Mouse (Mus musculus): ENCODE results near the gene Ppp5c.

DNA sequence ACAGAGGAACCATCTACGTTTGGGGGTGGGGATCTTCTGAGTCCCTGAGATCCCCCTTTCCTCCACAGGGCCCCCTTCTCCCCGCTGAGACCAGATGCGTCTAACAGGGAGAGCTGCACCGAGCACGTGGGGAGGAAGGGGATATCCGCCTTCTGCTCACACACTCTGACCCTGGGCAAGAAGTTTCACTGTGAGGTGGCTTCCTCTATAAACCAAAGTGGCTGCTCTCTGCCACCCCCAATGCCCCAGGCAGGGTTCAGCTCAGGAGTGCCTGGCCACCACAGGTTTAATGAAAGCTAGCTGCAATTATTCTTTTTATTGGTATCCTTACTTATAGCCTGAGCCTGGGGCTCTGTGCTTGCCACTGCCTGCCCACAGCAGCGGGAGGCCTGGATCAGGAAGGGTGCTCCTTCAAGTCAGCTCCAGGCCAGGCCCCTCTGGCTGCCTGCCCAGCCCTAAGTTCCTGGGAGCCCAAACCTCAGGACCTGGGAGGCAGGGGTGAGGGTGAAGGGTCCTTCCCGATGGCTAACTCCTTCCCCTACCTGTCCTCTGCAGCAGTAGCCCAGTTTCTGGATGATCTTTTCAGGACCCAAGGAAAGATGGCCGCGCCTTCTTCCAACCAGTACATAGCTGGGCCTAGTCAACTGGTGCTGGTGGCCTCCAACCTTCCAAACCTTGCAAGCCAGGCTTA lies 2.8 kb downstream of the Ppp5c start:
- TF ChIP-seq CTCF (IDR thresholded peaks at IDR 0.05 in 2 of 3, conservative IDR thresholded peaks at IDR 0.05 in 1 of 3; ENCODE audit: control insufficient read depth in 1 of 3, insufficient read depth in 1 of 3, low read depth in 2 of 3, low read length in 3 of 3, poor library complexity in 1 of 3, severe bottlenecking in 1 of 3) (no peak), ELF1 (IDR thresholded peaks at IDR 0.05; ENCODE audit: low read depth, low read length) (no peak), HCFC1 (IDR thresholded peaks at IDR 0.05; ENCODE audit: low read depth, low read length) (no peak), EP300 (IDR thresholded peaks at IDR 0.05; ENCODE audit: low read depth in 1 of 2, low read length in 2 of 2) (no peak), RCOR1 (IDR thresholded peaks at IDR 0.05; ENCODE audit: low read depth, low read length) (no peak), MAX (IDR thresholded peaks at IDR 0.05; ENCODE audit: low read length) (no peak), POLR2A (IDR thresholded peaks at IDR 0.05; ENCODE audit: control insufficient read depth in 1 of 2, insufficient read depth in 1 of 2, low read depth in 1 of 2, low read length in 2 of 2, poor library complexity in 1 of 2) (no peak), MAZ (IDR thresholded peaks at IDR 0.05; ENCODE audit: low read depth, low read length) (no peak), BHLHE40 (IDR thresholded peaks at IDR 0.05; ENCODE audit: borderline replicate concordance, low read depth, low read length) (no peak)
